Mouse (Mus musculus): ENCODE measurements around the gene Pdcd5. TPM values are rescaled to one million over a fixed set of nuclear protein-coding genes. Genes with fewer than 3 reads are reported as not detected.

Gene Pdcd5
- polyA plus RNA-seq, 1 experiment from 2014 or later: 332 TPM

GRCm38 (mm10) chr7:35627371-35627770, 19.9 kb downstream of the Pdcd5 start:
- Histone ChIP-seq H3K27ac (no peak overlapping the region), H3K36me3 (peaks cover 92% of the 10 kb centered on the region), H3K4me1 (no peaks in the 10 kb centered on the region), H3K4me3 (no peak overlapping the region), H3K27me3 (ENCODE audit: insufficient read depth, poor library complexity, severe bottlenecking) (no peaks in the 10 kb centered on the region), H3K9me3 (no peaks in the 10 kb centered on the region)
- no peak for DNase-seq (ENCODE audit: low spot score)
- WGBS: 89% methylated on average over 10 of the region's 10 CpGs

- H3K27me3 ChIP-seq (ENCODE audit: insufficient read depth, poor library complexity, severe bottlenecking): no peaks in the 10 kb centered on the region
- no peaks in the 10 kb centered on the region for H3K4me1 ChIP-seq
- H3K36me3 ChIP-seq: peaks cover 94% of the 10 kb centered on the region
- WGBS: 96% methylated on average over 5 of the region's 5 CpGs
- no peak for DNase-seq (ENCODE audit: low spot score)
- H3K4me3 ChIP-seq: no peak overlapping the region
- H3K27ac ChIP-seq: no peak overlapping the region
- no peaks in the 10 kb centered on the region for H3K9me3 ChIP-seq
Measured at GRCm38 (mm10) chr7:35626038-35626437, 21.3 kb downstream of the Pdcd5 start.

GRCm38 (mm10) chr7:35622626-35623025, 24.7 kb downstream of the Pdcd5 start:
- WGBS: 91% methylated on average over 10 of the region's 10 CpGs
- no peaks in the 10 kb centered on the region for H3K9me3 ChIP-seq
- H3K4me1 ChIP-seq: no peaks in the 10 kb centered on the region
- H3K36me3 ChIP-seq: peaks cover 89% of the 10 kb centered on the region
- no peak overlapping the region for H3K27ac ChIP-seq
- H3K4me3 ChIP-seq: no peak overlapping the region
- DNase-seq (ENCODE audit: low spot score): no peak
- no peaks in the 10 kb centered on the region for H3K27me3 ChIP-seq (ENCODE audit: insufficient read depth, poor library complexity, severe bottlenecking)

GRCm38 (mm10) chr7:35617513-35617912, 29.8 kb downstream of the Pdcd5 start:
- no peak for DNase-seq (ENCODE audit: low spot score)
- H3K4me3 ChIP-seq: no peak overlapping the region
- H3K27ac ChIP-seq: no peak overlapping the region
- H3K36me3 ChIP-seq: peaks cover 88% of the 10 kb centered on the region
- no peaks in the 10 kb centered on the region for H3K27me3 ChIP-seq (ENCODE audit: insufficient read depth, poor library complexity, severe bottlenecking)
- 82% methylated on average over 4 of the region's 4 CpGs for WGBS
- H3K4me1 ChIP-seq: no peaks in the 10 kb centered on the region
- H3K9me3 ChIP-seq: no peaks in the 10 kb centered on the region

GRCm38 (mm10) chr7:35609245-35609644, 38.1 kb downstream of the Pdcd5 start:
- no peaks in the 10 kb centered on the region for H3K9me3 ChIP-seq
- no peaks in the 10 kb centered on the region for H3K4me1 ChIP-seq
- H3K4me3 ChIP-seq: no peak overlapping the region
- no peaks in the 10 kb centered on the region for H3K27me3 ChIP-seq (ENCODE audit: insufficient read depth, poor library complexity, severe bottlenecking)
- no peak for DNase-seq (ENCODE audit: low spot score)
- H3K27ac ChIP-seq: no peak overlapping the region
- peaks cover 91% of the 10 kb centered on the region for H3K36me3 ChIP-seq
- whole genome bisulfite sequencing: 94% methylated on average over 10 of the region's 10 CpGs

GRCm38 (mm10) chr7:35606816-35607215, 40.5 kb downstream of the Pdcd5 start:
- Histone ChIP-seq H3K27me3 (ENCODE audit: insufficient read depth, poor library complexity, severe bottlenecking) (no peaks in the 10 kb centered on the region), H3K4me3 (no peak overlapping the region), H3K4me1 (no peaks in the 10 kb centered on the region), H3K36me3 (peaks cover 89% of the 10 kb centered on the region), H3K27ac (no peak overlapping the region), H3K9me3 (no peaks in the 10 kb centered on the region)
- no peak for DNase-seq (ENCODE audit: low spot score)
- WGBS: 86% methylated on average over 10 of the region's 10 CpGs

- no peak for DNase-seq (ENCODE audit: low spot score)
- WGBS: 94% methylated on average over 5 of the region's 5 CpGs
- Histone ChIP-seq H3K9me3 (no peaks in the 10 kb centered on the region), H3K4me3 (no peak overlapping the region), H3K4me1 (no peaks in the 10 kb centered on the region), H3K27me3 (ENCODE audit: insufficient read depth, poor library complexity, severe bottlenecking) (no peaks in the 10 kb centered on the region), H3K27ac (no peak overlapping the region), H3K36me3 (peaks cover 72% of the 10 kb centered on the region)
Measured at GRCm38 (mm10) chr7:35602766-35603165, 44.6 kb downstream of the Pdcd5 start.

GRCm38 (mm10) chr7:35601106-35601505, 46.2 kb downstream of the Pdcd5 start:
- Histone ChIP-seq H3K4me1 (no peaks in the 10 kb centered on the region), H3K27ac (no peak overlapping the region), H3K36me3 (peaks cover 70% of the 10 kb centered on the region), H3K9me3 (no peaks in the 10 kb centered on the region), H3K4me3 (no peak overlapping the region), H3K27me3 (ENCODE audit: insufficient read depth, poor library complexity, severe bottlenecking) (no peaks in the 10 kb centered on the region)
- WGBS: 77% methylated on average over 6 of the region's 6 CpGs
- DNase-seq (ENCODE audit: low spot score): no peak

GRCm38 (mm10) chr7:35600031-35600430, 47.3 kb downstream of the Pdcd5 start:
- Histone ChIP-seq H3K27me3 (ENCODE audit: insufficient read depth, poor library complexity, severe bottlenecking) (no peaks in the 10 kb centered on the region), H3K4me1 (no peaks in the 10 kb centered on the region), H3K36me3 (peaks cover 74% of the 10 kb centered on the region), H3K4me3 (no peak overlapping the region), H3K27ac (no peak overlapping the region), H3K9me3 (no peaks in the 10 kb centered on the region)
- no peak for DNase-seq (ENCODE audit: low spot score)
- WGBS: 94% methylated on average over 10 of the region's 10 CpGs

GRCm38 (mm10) chr7:35599492-35599891, 47.8 kb downstream of the Pdcd5 start:
- Histone ChIP-seq H3K36me3 (peaks cover 76% of the 10 kb centered on the region), H3K4me3 (no peak overlapping the region), H3K27ac (no peak overlapping the region), H3K9me3 (no peaks in the 10 kb centered on the region), H3K27me3 (ENCODE audit: insufficient read depth, poor library complexity, severe bottlenecking) (no peaks in the 10 kb centered on the region), H3K4me1 (no peaks in the 10 kb centered on the region)
- WGBS: 90% methylated on average over 9 of the region's 9 CpGs
- no peak for DNase-seq (ENCODE audit: low spot score)

GRCm38 (mm10) chr7:35594311-35594710, 53.0 kb downstream of the Pdcd5 start:
- Histone ChIP-seq H3K27me3 (ENCODE audit: insufficient read depth, poor library complexity, severe bottlenecking) (no peaks in the 10 kb centered on the region), H3K4me3 (no peak overlapping the region), H3K9me3 (no peaks in the 10 kb centered on the region), H3K36me3 (peaks cover 66% of the 10 kb centered on the region), H3K4me1 (no peaks in the 10 kb centered on the region), H3K27ac (no peak overlapping the region)
- WGBS: 83% methylated on average over 5 of the region's 5 CpGs
- no peak for DNase-seq (ENCODE audit: low spot score)

Other genes with a start within 250 kb of the Pdcd5 start
- gene Slc7a9, start 198.7 kb downstream of the Pdcd5 start, polyA plus RNA-seq (2016; fragmentation: Nextera tagmentation; extraction: Ambion mirVana): 0.63 and 1.2 TPM in 2 replicates
- gene Tdrd12, start 109.8 kb downstream of the Pdcd5 start, polyA plus RNA-seq (2016; fragmentation: Nextera tagmentation; extraction: Ambion mirVana): 0.18 and 0.20 TPM in 2 replicates
- gene Nudt19, start 91.2 kb downstream of the Pdcd5 start, polyA plus RNA-seq (2016; fragmentation: Nextera tagmentation; extraction: Ambion mirVana): 76.7 and 99.6 TPM in 2 replicates
- 0.90 and 1.4 TPM in 2 replicates for gene Rgs9bp, start 61.9 kb downstream of the Pdcd5 start, polyA plus RNA-seq (2016; fragmentation: Nextera tagmentation; extraction: Ambion mirVana)
- gene Ankrd27, start 61.3 kb downstream of the Pdcd5 start, polyA plus RNA-seq (2016; fragmentation: Nextera tagmentation; extraction: Ambion mirVana): 28.3 and 33.0 TPM in 2 replicates
- gene Dpy19l3, start 106.9 kb upstream of the Pdcd5 start, polyA plus RNA-seq (2016; fragmentation: Nextera tagmentation; extraction: Ambion mirVana): 14.3 and 23.8 TPM in 2 replicates
- gene Zfp507, start 155.5 kb upstream of the Pdcd5 start, polyA plus RNA-seq (2016; fragmentation: Nextera tagmentation; extraction: Ambion mirVana): 13.0 and 15.9 TPM in 2 replicates